ENCODE assay signal across 9 mouse cellular contexts in the genomic region with DNA sequence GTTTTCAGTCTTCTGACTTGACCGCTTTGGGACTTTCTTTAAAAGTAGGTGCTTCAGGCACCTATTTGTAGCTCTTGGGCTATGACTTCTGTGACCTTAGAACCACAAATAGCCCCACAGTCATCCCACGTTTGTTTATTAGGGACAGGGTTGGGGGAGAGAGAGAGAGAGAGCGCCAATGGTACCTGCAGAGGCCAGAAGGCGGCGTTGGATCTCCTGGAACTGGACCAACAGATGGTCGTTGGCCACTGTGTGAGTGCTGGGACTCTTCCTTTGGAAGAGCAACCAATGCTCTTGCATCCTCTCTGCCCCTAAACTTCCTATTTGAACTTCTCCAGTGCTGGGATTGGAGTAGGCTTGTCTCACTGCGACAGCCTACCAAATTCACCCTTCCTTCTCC. TPM values are rescaled to one million over a fixed set of nuclear protein-coding genes. Genes with fewer than 3 reads are reported as not detected.
DNase-seq lines count a peak whose midpoint lies in the region; ATAC-seq lines count a peak whose summit lies in the region.
"Had no signal": no experiment of that assay in that cellular context is flagged by ENCODE, and none has a peak within 500 bp of the region (broad histone marks: within the 10 kb centered on the region; RNA-seq: fewer than 3 reads in every experiment).

No protein-coding gene starts in this region.

- H3K27me3 ChIP-seq in heart, embryonic 13.5 days (replicated peaks) = no peaks in the 10 kb centered on the region
- H3K27me3 ChIP-seq in limb, embryonic 13.5 days = no peaks in the 10 kb centered on the region
- H3K27me3 ChIP-seq: megakaryocyte, embryonic 14.5 days had no signal

- H3K36me3 ChIP-seq in heart, embryonic 13.5 days = no peaks in the 10 kb centered on the region
- no peaks in the 10 kb centered on the region for H3K36me3 ChIP-seq in limb, embryonic 13.5 days

- 18% methylated on average over 7 of the region's 7 CpGs for WGBS in heart, embryonic 13.5 days
- WGBS in limb, embryonic 13.5 days = 37% methylated on average over 7 of the region's 7 CpGs

- H3K4me2 ChIP-seq in heart, embryonic 13.5 days = peak overlapping the region; percentile 67
- H3K4me2 ChIP-seq in limb, embryonic 13.5 days (replicated peaks) = peak overlapping the region; percentile 44; the same call in 1 of the 2 replicates

- H3K4me1 ChIP-seq in heart, embryonic 13.5 days = peaks cover 72% of the 10 kb centered on the region
- peaks cover 66% of the 10 kb centered on the region for H3K4me1 ChIP-seq in limb, embryonic 13.5 days

- H3K4me3 ChIP-seq in heart, embryonic 13.5 days = peak overlapping the region; percentile 27; the same call in 1 of the 2 replicates
- no peak overlapping the region for H3K4me3 ChIP-seq in limb, embryonic 13.5 days

- H3K9me3 ChIP-seq in heart, embryonic 13.5 days = no peaks in the 10 kb centered on the region
- H3K9me3 ChIP-seq in limb, embryonic 13.5 days = no peaks in the 10 kb centered on the region
- H3K9me3 ChIP-seq: megakaryocyte, embryonic 14.5 days had no signal

- peak overlapping the region; percentile 98 for H3K27ac ChIP-seq in heart, embryonic 13.5 days (replicated peaks)
- H3K27ac ChIP-seq in limb, embryonic 13.5 days = peak overlapping the region; percentile 52

- H3K9ac ChIP-seq in heart, embryonic 13.5 days = peak overlapping the region; percentile 51
- H3K9ac ChIP-seq in limb, embryonic 13.5 days = no peak overlapping the region

- no peak for DNase-seq in heart, postnatal 36 days
- DNase-seq in urinary bladder, postnatal 14 days (ENCODE audit: low spot score) = peak; percentile 18
- DNase-seq in urinary bladder, postnatal 25 days (ENCODE audit: low spot score) = no peak
- peak; percentile 26 for DNase-seq in testis, postnatal 14 days (ENCODE audit: low spot score)
- no peak for DNase-seq in spleen, postnatal 10 days (ENCODE audit: low spot score in 2 of 2)
- DNase-seq in urinary bladder, postnatal 4 days (ENCODE audit: low spot score in 2 of 2) = no peak

- intact Hi-C loops in heart, postnatal 36 days (cut with DNase I) = loop anchor here (1.0 to 2.0 kb wide), 4 partner anchors 14 to 87 kb away; no protein-coding TSS in a partner anchor

- no peak for ATAC-seq in heart, embryonic 13.5 days (ENCODE audit: extremely low read depth, insufficient number of reproducible peaks, low FRiP score, low TSS enrichment)
- ATAC-seq in limb, embryonic 13.5 days (ENCODE audit: low FRiP score, low read depth) = no peak

RNA-seq across cellular contexts. Expression of gene Msl1, which starts 8.1 kb away (rescaled TPM):
- polyA plus RNA-seq in heart, embryonic 13.5 days (2015; fragmentation: Nextera tagmentation; extraction: Ambion mirVana) = 14.6 and 15.7 TPM in 2 replicates
- total RNA-seq in heart, postnatal 36 days (2021) = 10 to 100 TPM; 74.4 to 75.3 TPM
- 28.9 and 29.2 TPM in 2 replicates for polyA plus RNA-seq in limb, embryonic 13.5 days (2015; fragmentation: Nextera tagmentation; extraction: Ambion mirVana)

RNA-seq across cellular contexts. Expression of gene Nr1d1, which starts 12.1 kb away (rescaled TPM):
- 5.9 and 6.4 TPM in 2 replicates for polyA plus RNA-seq in heart, embryonic 13.5 days (2015; fragmentation: Nextera tagmentation; extraction: Ambion mirVana)
- 100 to 1,000 TPM; 104 to 107 TPM for total RNA-seq in heart, postnatal 36 days (2021)
- 0.93 and 1.1 TPM in 2 replicates for polyA plus RNA-seq in limb, embryonic 13.5 days (2015; fragmentation: Nextera tagmentation; extraction: Ambion mirVana)

RNA-seq across cellular contexts. Expression of gene Casc3, which starts 17.5 kb away (rescaled TPM):
- polyA plus RNA-seq in heart, embryonic 13.5 days (2015; fragmentation: Nextera tagmentation; extraction: Ambion mirVana) = 22.3 and 23.1 TPM in 2 replicates
- 10 to 100 TPM; 26.1 to 26.2 TPM for total RNA-seq in heart, postnatal 36 days (2021)
- polyA plus RNA-seq in limb, embryonic 13.5 days (2015; fragmentation: Nextera tagmentation; extraction: Ambion mirVana) = 39.5 and 40.0 TPM in 2 replicates

RNA-seq across cellular contexts. Expression of gene Thra, which starts 46.8 kb away (rescaled TPM):
- polyA plus RNA-seq in heart, embryonic 13.5 days (2015; fragmentation: Nextera tagmentation; extraction: Ambion mirVana) = 30.0 and 32.0 TPM in 2 replicates
- total RNA-seq in heart, postnatal 36 days (2021) = 100 to 1,000 TPM; 100 to 111 TPM
- polyA plus RNA-seq in limb, embryonic 13.5 days (2015; fragmentation: Nextera tagmentation; extraction: Ambion mirVana) = 34.1 and 34.3 TPM in 2 replicates

RNA-seq across cellular contexts. Expression of gene Rapgefl1, which starts 49.4 kb away (rescaled TPM):
- 0.64 and 0.98 TPM in 2 replicates for polyA plus RNA-seq in heart, embryonic 13.5 days (2015; fragmentation: Nextera tagmentation; extraction: Ambion mirVana)
- total RNA-seq in heart, postnatal 36 days (2021) = under 1 TPM; 0.57 to 0.72 TPM
- 4.2 and 4.4 TPM in 2 replicates for polyA plus RNA-seq in limb, embryonic 13.5 days (2015; fragmentation: Nextera tagmentation; extraction: Ambion mirVana)

Comparison
In these comparisons a context has a peak if more than half of its experiments do, and no peak if none do; other contexts are left out.
1. DNase-seq: peak in urinary bladder, postnatal 14 days (single experiment) and testis, postnatal 14 days (single experiment); none in heart, postnatal 36 days (0 of 2), urinary bladder, postnatal 25 days (single experiment), spleen, postnatal 10 days (0 of 2) and urinary bladder, postnatal 4 days (0 of 2).